Mouse (Mus musculus) layer of hippocampus, adult 2 months (tissue): Measurements from ENCODE around the gene Ascc2. TPM values are rescaled to one million over a fixed set of nuclear protein-coding genes. Genes with fewer than 3 reads are reported as not detected.

Experiments
- DNase-seq, 2 experiments: peaks; one replicate each; pipeline ENCODE4 v3.0.0; 2022; ENCODE audit warnings: low spot score in 2 of 2
- H3K27ac ChIP-seq: fragments of 200-600 bp; 2 replicates; pipeline ENCODE4 v1.8.1; 2022
- H3K4me3 ChIP-seq: fragments of 200-600 bp; 2 replicates; pipeline ENCODE4 v1.8.1; 2022; ENCODE audit warnings: mild to moderate bottlenecking
- CTCF ChIP-seq: fragments of 200-600 bp; conservative IDR thresholded peaks from 2 replicates; pipeline ENCODE4 v1.8.1; 2022; ENCODE audit warnings: antibody characterized with exemption, mild to moderate bottlenecking, moderate library complexity
- long read RNA-seq, 2 experiments: library from polyadenylated mRNA; stranded (forward); transcript quantifications; one replicate each; pipeline ENCODE4 v2.0.0; 2021; ENCODE audit warnings: borderline mapping rate in 2 of 2
- total RNA-seq, 2 experiments: library from RNA; stranded (reverse); gene quantifications; 2 replicates each; pipeline ENCODE4 v1.2.3; 2021

Ascc2 gene
- 10 to 100 TPM; 23.7 to 25.0 TPM for total RNA-seq
- long read RNA-seq, experiment 1, transcript Ascc2-201 (20 exons, 2,650 nt), result major isoform, 7 of 45 reads
- long read RNA-seq, experiment 1, partial matches to known transcripts, result 31 of 45 reads
- long read RNA-seq, experiment 1, other reads (novel, unspliced or antisense), result 7 of 45 reads
- long read RNA-seq, experiment 2, transcript Ascc2-201 (20 exons, 2,650 nt), result major isoform, 5 of 57 reads
- long read RNA-seq, experiment 2, partial matches to known transcripts, result 40 of 57 reads
- long read RNA-seq, experiment 2, other reads (novel, unspliced or antisense), result 12 of 57 reads

GRCm38 (mm10) chr11:4637534-4638234, at the start of gene Ascc2:
TSS of gene Ascc2 (plus strand) at chr11:4637747.
- Histone ChIP-seq H3K4me3 (peak within 1 kb of the TSS; percentile 66), H3K27ac (peak within 1 kb of the TSS; percentile 87)
- TF ChIP-seq CTCF, result peak; percentile 44; the same call in 1 of the 2 replicates
- peak; percentile 87 to 88 for DNase-seq

- no peak for DNase-seq
- no peak for TF ChIP-seq CTCF
- Histone ChIP-seq H3K4me3 (no peak overlapping the region), H3K27ac (no peak overlapping the region)
These were observed 45.7 kb upstream of the Ascc2 start for GRCm38 (mm10) chr11:4591811-4592210.

GRCm38 (mm10) chr11:4593491-4593848, 44.1 kb upstream of the Ascc2 start:
- TF ChIP-seq CTCF, result no peak
- H3K4me3 ChIP-seq, result peak overlapping the region; percentile 83
- peak overlapping the region; percentile 98; the same call in 1 of the 2 replicates for H3K27ac ChIP-seq
- no peak for DNase-seq

GRCm38 (mm10) chr11:4593849-4594607, 43.5 kb upstream of the Ascc2 start:
- DNase-seq, result peak in 1 of 2 experiments; percentile 8
- TF ChIP-seq CTCF, result peak; percentile 53
- Histone ChIP-seq H3K4me3 (peak overlapping the region; percentile 83), H3K27ac (peak overlapping the region; percentile 98)

- peak within 1 kb of the TSS; percentile 98 for H3K27ac ChIP-seq
- no peak for TF ChIP-seq CTCF
- H3K4me3 ChIP-seq, result peak within 1 kb of the TSS; percentile 83
- peak; percentile 90 to 91 for DNase-seq
These were observed 42.7 kb upstream of the Ascc2 start, which contains the start of gene Mtmr3 for GRCm38 (mm10) chr11:4594608-4595500. TSS of gene Mtmr3 (minus strand) at chr11:4594863.

- H3K4me3 ChIP-seq, result no peak overlapping the region
These were observed 39.1 kb upstream of the Ascc2 start for GRCm38 (mm10) chr11:4598411-4598810.

GRCm38 (mm10) chr11:4599916-4600315, 37.6 kb upstream of the Ascc2 start:
- Histone ChIP-seq H3K4me3 (no peak overlapping the region), H3K27ac (no peak overlapping the region)
- DNase-seq, result no peak
- TF ChIP-seq CTCF, result no peak

More at GRCm38 (mm10) chr11:4598411-4598810, 39.1 kb upstream of the Ascc2 start:
- no peak overlapping the region for H3K27ac ChIP-seq
- TF ChIP-seq CTCF, result no peak
- DNase-seq, result no peak

GRCm38 (mm10) chr11:4601890-4602289, 35.7 kb upstream of the Ascc2 start:
- Histone ChIP-seq H3K4me3 (no peak overlapping the region), H3K27ac (no peak overlapping the region)
- no peak for DNase-seq
- TF ChIP-seq CTCF, result no peak

- no peak for DNase-seq
- no peak for TF ChIP-seq CTCF
- H3K27ac ChIP-seq, result no peak overlapping the region
- H3K4me3 ChIP-seq, result peak overlapping the region; percentile 8; the same call in 1 of the 2 replicates
These were observed 34.7 kb upstream of the Ascc2 start for GRCm38 (mm10) chr11:4602691-4603441.

- DNase-seq, result no peak
- H3K4me3 ChIP-seq, result no peak overlapping the region
- no peak for TF ChIP-seq CTCF
- no peak overlapping the region for H3K27ac ChIP-seq
These were observed 33.1 kb upstream of the Ascc2 start for GRCm38 (mm10) chr11:4604441-4604840.

GRCm38 (mm10) chr11:4605414-4605813, 32.1 kb upstream of the Ascc2 start:
- no peak overlapping the region for H3K4me3 ChIP-seq
- DNase-seq, result no peak
- H3K27ac ChIP-seq, result no peak overlapping the region
- no peak for TF ChIP-seq CTCF
